Mouse (Mus musculus) lung, adult 2 months (tissue): Measurements from ENCODE around the gene Tbx6.

ENCODE experiments used
- CTCF ChIP-seq: fragments of 200-500 bp; IDR thresholded peaks from 2 replicates; pipeline ENCODE4 v1.5.1; 2011; ENCODE audit warnings: mild to moderate bottlenecking, low read length, control low read depth; ENCODE audit not compliant: insufficient read depth
- POLR2A ChIP-seq: fragments of 200-500 bp; IDR thresholded peaks from 2 replicates; pipeline ENCODE4 v1.6.1; 2011; ENCODE audit warnings: low read depth, mild to moderate bottlenecking, control low read depth, low read length, borderline replicate concordance; ENCODE audit errors: extremely low read depth

GRCm38 (mm10) chr7:126780971-126781635 is at the start of gene Tbx6:
- TF ChIP-seq POLR2A (peak; percentile 38; the same call in 1 of the 2 replicates), CTCF (no peak)
